Mouse (Mus musculus) olfactory bulb, adult 2 months (tissue): ENCODE measurements at regions not wholly inside any gene's neighbourhood (a gene's known extent, or its start where the extent isn't known, plus 50 kb on each side); places are given as distances from the start of the nearest gene placed in this dataset.

Experiments used
- CTCF ChIP-seq: fragments of 200-500 bp; IDR thresholded peaks from 2 replicates; pipeline ENCODE4 v1.5.1; 2012; ENCODE audit warnings: low read depth, mild to moderate bottlenecking, low read length, moderate library complexity; ENCODE audit not compliant: insufficient read depth
- POLR2A ChIP-seq: fragments of 200-500 bp; IDR thresholded peaks from 2 replicates; pipeline ENCODE4 v1.6.1; 2012; ENCODE audit warnings: mild to moderate bottlenecking, low read depth, low read length, moderate library complexity; ENCODE audit not compliant: insufficient read depth

GRCm38 (mm10) chr12:69510736-69511135 is 72.1 kb downstream of the Vcpkmt start:
- TF ChIP-seq CTCF, result no peak
- no peak for TF ChIP-seq POLR2A
